In the genomic region with DNA sequence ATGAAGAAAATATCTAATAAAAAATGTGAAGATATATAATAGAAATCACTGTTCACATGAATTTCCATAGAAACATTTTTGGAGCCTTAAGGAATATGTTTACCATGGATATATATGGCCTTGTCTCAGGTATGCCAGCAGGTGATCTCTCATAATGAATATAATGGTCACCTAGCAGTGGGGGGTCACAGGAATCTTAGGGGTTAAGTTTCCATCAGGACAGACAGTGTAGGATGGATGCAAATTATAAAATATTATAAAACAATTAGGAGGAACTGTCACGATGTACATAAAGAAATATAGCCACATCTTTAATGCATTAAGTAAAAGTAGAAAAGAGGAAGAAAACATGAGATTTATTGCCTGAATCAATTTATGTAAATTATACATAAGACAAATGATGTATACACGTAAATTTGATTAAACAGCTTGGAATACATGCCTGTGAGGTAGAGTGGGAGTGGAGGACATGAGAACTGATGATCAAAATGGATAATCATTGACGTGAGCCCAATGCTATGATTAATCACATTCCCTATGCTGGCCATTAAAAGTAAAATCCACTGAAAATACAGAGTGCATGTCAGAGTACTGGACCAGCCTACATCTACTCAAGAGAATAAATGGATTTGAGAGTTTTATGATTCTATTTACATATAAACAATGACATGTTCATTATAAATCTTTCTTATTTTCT, we compare ENCODE assay signal across 18 mouse cellular contexts.
"Had no signal": no experiment of that assay in that cellular context is flagged by ENCODE, and none has a peak within 500 bp of the region (broad histone marks: within the 10 kb centered on the region; RNA-seq: fewer than 3 reads in every experiment).

No protein-coding gene starts in this region.

- ATAC-seq: liver, embryonic 12.5 days; midbrain, embryonic 13.5 days; midbrain, embryonic 16.5 days had no signal

- DNase-seq: lung, adult 18-20 months; lung, embryonic 14.5 days; lung, postnatal 10 days; lung, postnatal 4 days; retina, postnatal 1 day; right cerebral cortex, adult 18-20 months; right cerebral cortex, postnatal 25 days; right cerebral cortex, postnatal 4 days; spleen, adult 18-20 months; thymus, adult 18-20 months; thymus, postnatal 14 days; thymus, postnatal 36 days had no signal

- H3K9ac ChIP-seq: liver, embryonic 12.5 days; liver, embryonic 14.5 days; lung, embryonic 14.5 days; midbrain, embryonic 13.5 days had no signal

- H3K9me3 ChIP-seq: liver, embryonic 12.5 days; midbrain, embryonic 10.5 days; midbrain, embryonic 13.5 days had no signal

- H3K36me3 ChIP-seq: liver, embryonic 12.5 days; midbrain, embryonic 10.5 days; midbrain, embryonic 13.5 days had no signal

- H3K4me1 ChIP-seq: liver, embryonic 12.5 days; midbrain, embryonic 10.5 days; midbrain, embryonic 13.5 days had no signal

- H3K4me3 ChIP-seq: liver, embryonic 12.5 days; midbrain, embryonic 10.5 days; midbrain, embryonic 13.5 days; myocyte had no signal

- H3K27ac ChIP-seq: liver, embryonic 12.5 days; liver, embryonic 14.5 days; midbrain, embryonic 10.5 days; midbrain, embryonic 13.5 days had no signal

- H3K4me2 ChIP-seq: liver, embryonic 12.5 days; lung, embryonic 14.5 days; midbrain, embryonic 13.5 days had no signal

- H3K27me3 ChIP-seq: liver, embryonic 12.5 days; midbrain, embryonic 13.5 days had no signal
